Mouse (Mus musculus) olfactory bulb, adult 2 months (tissue): ENCODE data around the gene Cope.

Experiments used
- CTCF ChIP-seq: fragments of 200-500 bp; IDR thresholded peaks from 2 replicates; pipeline ENCODE4 v1.5.1; 2012; ENCODE audit warnings: low read depth, mild to moderate bottlenecking, low read length, moderate library complexity; ENCODE audit not compliant: insufficient read depth
- POLR2A ChIP-seq: fragments of 200-500 bp; IDR thresholded peaks from 2 replicates; pipeline ENCODE4 v1.6.1; 2012; ENCODE audit warnings: mild to moderate bottlenecking, low read depth, low read length, moderate library complexity; ENCODE audit not compliant: insufficient read depth

- TF ChIP-seq CTCF, result no peak
- TF ChIP-seq POLR2A, result no peak; the same call in 1 of the 2 replicates
Observed at GRCm38 (mm10) chr8:70302358-70302890, at the start of gene Cope, which contains the start of gene Ddx49.
